Mouse (Mus musculus) thymus, adult 18-20 months (tissue): Measurements from ENCODE around the gene Rab21.

ENCODE experiments used
- DNase-seq, 2 experiments: peaks; one replicate each; pipeline ENCODE4 v3.0.0; 2022; ENCODE audit warnings: mixed read lengths in 2 of 2

The Rab21 gene

DNA sequence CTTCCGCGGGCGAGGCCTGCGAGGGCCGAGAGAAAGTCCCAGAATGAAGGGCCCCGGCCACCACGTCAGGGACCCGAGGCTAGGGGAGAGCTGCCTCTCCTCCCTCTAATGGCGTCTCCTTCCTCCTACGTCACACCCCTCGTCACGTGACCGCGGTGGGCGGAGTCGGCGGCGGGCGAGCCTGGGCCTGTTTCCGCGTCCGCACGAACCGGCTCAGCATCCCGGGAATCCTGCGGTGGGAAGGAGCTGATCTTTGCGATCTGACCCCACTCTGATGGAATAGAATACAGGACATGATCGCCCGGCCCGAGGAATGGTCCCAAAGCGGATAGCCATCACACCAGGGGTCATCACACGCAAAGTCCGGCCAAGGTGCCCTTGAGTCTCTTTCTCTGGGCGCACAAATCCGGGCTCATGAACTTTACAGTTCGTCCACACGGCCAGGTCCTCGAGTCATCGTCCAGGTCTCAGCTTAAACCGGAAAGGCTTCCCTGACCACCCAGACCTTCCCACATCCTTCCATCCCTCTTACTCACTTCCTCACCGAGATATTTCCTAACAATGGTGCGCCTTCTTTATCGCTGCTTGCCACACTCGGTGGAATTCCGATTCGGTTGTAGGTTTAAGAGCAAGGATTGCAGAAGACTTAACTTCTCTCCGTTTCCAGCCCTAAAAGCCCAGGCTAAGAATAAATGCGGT is at the start of gene Rab21:
Gene Rab21 (minus strand): TSS at position 122 of the 699 bp plus-strand sequence.
- DNase-seq = peak; percentile 91 to 92

DNA sequence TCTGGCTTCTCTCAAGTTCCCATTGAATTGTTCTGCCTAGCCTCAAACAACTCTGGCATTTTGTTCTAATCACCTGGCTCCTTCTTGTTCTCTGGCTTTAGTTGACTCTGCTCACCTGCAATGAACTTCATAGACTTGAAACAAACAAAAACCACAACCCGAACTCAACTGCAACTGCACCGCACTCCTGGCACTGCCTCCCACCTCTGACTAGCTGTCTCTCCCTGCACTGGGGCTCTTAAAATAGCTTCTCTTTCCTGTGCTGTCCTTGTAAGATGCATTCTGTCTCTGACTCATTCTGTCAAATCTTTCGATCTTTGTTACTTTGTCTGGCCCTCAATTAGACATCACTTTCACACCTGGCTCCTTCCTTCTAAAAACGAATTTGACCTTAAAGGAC is 47.8 kb upstream of the Rab21 start:
- DNase-seq = peak; percentile 24 to 50

DNA sequence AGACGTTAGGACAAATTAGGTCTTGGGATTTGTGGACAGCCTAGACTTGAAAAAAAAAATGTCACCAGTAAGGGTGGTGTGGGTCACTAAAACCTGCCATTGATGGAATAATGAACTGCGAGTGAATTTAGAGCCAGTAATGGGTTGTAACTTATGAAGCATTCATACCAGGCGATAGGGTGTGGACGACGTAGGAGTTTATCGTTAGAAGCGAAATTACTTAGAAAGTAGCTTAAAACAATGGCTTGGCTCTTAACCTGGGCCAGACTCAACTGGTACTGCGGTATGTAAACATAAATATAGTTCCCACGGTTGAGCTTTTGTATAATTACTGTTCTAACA is 47.2 kb upstream of the Rab21 start:
- no peak for DNase-seq

DNA sequence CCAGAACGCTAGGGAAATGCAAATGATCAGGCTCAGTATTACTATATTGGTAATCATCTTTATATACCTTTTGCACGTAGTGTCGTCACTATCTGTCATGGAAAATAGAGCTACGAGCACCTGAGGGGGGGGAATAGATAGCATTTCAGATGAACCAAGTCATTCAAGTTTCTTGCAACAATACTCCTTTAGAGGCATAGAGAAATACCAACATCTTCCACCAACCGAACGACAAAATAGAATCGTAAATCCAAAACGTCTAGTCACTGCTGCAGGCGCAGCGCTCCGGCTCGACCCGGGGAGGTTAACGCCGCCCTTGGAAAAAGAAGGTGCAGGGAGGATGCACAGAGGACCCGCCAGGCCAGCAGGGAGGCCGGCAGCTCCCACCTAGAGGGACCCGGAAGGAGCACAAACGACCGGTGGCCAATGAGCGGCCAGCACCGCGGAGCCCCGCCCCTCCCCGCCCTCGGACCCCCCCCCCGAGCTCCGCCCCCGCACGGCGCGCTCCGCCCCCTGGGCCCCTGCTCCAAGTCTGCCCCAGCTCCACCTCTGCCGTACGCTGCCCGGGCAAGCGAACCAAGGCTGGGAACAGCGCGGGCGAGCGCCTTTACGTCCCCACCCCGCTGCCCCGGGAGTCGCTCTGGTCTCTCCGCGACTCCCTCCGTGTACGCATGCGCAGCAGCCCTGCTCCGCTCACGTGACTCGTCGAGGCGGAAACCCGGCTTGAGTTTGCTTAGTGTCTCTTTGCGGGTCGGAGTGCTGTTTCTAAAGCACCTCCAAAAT is 46.6 kb upstream of the Rab21 start, which contains the start of gene Tmem19:
Gene Tmem19 (minus strand): TSS at position 662 of the 783 bp plus-strand sequence.
- peak; percentile 93 to 95 for DNase-seq

DNA sequence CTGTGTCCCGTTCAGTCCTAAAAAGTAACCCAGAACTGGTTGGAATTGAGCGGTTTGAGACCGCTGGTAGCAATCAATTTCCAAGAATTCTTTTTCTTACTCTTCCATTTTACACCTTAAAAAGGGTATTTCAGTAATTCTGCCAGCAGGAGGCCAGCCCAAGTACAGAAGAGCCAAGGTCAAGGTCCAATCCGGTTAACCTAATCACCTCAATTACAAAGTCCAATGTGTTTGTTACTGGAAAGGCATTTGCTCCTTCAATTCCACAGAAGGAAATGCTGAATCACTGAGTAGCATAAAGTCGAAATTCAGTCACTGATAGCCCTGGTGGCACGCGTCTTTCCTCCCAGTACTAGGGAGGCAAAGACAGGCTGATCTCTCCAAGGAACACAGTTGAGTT is 43.7 kb upstream of the Rab21 start:
- DNase-seq = no peak

DNA sequence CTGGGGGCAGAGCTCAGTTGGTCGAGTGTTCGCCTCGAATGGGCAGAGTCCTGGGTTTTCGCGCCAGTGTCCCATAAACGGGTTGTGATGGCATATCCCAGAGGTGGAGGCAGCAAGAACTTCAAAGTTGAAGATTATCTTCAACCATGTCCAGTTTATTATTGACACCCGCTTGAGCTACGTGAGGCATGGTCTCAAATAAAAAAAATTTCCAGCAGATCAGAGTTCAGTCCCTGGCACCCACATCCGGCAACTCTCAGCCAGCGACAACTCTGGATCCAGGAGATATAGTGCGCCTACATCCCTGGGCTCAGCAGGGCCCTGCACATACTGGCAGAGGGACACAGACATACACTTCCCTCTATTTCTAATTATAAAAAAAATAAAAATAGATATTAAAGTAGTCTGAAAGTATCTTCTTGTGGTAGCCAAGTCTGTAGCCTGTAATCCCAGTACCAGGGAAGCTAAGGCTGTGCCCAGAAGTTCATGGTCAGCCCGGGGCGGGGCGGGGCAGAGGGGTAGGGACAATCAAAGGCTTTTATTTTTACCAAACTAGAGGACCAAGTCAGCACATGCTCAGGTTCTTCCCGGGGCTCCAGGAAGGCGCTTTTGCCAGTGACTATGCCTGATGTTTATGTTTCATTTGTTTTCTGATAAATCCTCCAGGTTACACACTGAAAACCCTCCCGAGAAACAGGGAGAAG is 43.0 kb upstream of the Rab21 start:
- no peak for DNase-seq

DNA sequence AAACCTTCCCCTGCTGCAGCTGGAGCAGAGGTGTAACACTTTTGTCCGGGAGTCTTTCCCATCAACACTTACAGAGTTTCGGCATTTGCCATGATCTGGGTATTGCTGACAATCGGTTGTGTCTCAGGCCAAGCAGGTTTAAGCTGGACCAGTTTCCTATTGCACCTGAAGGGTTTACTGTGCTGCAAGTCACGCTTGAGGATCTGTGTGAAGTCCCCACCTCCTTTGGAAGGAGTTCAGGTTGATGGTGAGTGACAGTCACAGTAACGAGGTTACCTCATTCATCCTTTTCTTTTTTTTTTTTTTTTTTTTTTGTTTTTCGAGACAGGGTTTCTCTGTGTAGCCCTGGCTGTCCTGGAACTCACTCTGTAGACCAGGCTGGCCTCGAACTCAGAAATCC is 40.7 kb upstream of the Rab21 start:
- DNase-seq = no peak

DNA sequence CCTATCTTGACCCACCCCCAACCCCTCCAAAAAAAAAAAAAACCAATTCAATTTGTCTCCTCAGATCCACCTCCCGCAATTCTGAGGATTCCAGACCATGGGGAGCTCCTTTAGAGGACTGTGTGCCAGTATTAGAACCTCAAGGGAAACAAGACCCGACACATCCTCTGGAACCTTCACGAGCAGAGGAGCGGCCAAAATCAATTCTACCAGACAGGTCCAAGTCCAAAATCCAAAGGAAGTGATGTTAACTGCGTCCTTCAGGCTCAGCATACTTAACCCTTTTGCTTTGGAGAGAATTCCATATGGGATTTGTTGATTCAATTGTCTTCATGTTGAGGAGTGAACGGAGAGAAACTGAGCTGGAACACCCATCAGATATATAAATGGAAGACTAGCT is 39.6 kb upstream of the Rab21 start:
- DNase-seq = no peak

DNA sequence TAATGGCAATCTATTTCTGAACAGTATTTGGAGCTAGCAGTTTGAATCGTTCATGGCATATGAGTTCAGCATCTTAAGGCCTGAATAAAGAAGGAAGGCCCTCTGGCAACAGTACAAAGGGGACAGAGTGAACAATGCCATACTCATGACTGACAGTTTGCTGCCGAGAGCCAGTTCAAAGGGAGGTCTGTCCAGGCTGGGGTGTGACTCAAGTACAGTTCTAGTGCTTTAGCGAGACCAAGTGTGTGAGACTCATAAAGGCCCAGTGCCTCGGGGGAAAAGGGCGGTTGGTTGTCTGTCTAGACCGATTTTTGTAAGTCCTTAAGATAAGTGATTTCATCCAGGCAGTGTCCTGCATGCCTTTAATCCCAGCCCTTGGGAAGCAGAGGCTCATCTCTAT is 39.2 kb upstream of the Rab21 start:
- DNase-seq = no peak

DNA sequence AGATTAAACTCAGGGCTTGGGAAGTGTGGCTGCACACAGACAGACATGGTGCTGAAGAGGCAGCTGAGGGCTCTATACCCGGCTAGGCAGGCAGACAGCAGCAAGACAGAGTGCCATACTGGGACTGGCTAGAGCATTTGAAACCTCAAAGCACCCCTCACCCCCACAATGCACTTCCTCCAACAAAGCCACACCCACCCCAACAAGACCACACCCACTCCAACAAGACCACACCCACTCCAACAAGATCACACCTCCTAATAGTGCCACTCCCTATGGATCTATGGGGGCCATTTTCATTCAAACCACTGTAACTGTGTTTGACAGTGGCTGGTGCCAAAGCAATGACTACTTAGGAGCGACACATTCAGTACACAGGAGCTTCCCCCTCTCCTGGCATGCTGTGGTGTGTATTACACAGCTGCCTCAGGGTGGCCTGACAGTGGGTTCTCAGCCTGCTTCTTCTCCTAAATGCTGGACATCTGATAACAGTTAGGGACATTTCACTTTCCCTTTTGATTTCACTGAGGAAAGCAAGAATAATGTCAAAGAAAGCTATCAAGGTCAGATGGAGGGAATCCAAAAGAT is 35.5 kb upstream of the Rab21 start:
- DNase-seq = no peak

DNA sequence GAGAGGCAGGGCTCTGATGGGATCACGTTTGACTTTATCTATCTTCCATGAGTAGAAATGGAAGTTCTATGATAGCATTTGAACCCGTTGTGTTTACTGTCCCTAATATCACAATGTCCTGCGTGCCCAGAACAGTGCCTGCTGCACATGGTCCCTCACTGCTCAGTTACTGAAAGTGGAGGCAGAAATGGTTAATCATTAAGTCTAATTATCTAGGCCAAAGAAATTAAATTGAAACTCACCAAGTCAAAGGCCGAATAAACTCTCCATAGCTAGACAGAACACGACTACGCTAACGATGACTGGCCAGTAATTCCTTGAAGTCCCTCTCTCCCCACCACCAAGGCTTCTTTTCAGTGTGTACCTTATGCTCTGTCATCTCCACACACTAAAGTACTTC is 34.1 kb upstream of the Rab21 start:
- DNase-seq = no peak

DNA sequence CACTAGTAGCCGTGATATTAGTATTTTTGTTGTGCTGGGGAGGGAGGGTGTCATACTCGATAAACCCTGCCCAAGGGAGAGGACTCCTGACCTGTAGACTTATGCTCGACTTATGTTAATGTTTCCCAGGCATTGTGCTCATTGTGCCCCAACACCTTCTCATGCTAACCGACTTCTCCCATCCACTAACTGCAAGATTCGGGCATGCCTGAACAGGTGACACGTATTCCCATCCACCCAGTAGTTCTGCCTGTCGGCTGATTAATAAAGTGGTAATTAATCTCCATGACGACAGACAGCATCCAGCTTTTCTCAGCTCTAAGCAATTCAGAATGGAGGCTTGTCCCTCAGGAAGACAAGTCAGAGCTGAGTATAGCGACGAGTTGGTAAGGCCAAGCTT is 33.6 kb upstream of the Rab21 start:
- no peak for DNase-seq

DNA sequence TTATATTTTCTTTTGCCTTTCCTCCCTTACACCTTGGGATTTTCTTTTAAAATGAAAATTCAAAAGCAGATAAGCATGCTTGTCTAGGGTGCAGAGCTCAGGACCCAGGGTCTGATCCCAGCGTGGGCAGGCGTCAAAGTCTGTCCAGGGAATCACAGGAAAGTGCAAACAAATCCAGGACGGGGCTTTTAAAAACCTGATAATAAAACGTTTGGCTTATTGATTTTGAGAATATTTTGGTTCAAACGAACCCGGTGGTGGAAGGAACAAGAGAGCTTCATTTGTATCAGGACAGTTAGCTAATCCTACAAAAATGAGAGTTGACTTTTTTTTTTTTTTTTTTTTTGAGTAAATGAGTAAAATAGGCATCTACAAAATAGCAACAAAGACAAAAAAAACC is 32.7 kb upstream of the Rab21 start:
- no peak for DNase-seq

DNA sequence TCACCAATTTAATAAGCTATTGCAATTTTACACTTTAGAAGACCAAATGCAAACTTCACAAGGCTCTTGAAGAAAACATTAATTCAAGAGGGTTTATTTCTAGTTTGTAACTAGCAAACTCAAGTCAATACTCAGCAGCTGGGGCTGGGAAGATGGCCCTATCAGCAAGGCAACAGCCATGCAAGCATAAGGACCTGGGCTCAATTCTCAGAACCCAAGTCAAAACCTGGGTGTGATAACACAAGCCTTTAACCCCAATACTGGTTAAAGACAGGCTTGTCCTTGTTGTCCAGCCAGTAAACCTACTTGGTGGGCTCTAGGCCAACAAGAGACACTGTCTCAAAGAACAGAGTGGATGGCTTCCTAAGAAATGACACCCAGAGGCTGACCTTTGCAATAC is 31.1 kb upstream of the Rab21 start:
- no peak for DNase-seq

DNA sequence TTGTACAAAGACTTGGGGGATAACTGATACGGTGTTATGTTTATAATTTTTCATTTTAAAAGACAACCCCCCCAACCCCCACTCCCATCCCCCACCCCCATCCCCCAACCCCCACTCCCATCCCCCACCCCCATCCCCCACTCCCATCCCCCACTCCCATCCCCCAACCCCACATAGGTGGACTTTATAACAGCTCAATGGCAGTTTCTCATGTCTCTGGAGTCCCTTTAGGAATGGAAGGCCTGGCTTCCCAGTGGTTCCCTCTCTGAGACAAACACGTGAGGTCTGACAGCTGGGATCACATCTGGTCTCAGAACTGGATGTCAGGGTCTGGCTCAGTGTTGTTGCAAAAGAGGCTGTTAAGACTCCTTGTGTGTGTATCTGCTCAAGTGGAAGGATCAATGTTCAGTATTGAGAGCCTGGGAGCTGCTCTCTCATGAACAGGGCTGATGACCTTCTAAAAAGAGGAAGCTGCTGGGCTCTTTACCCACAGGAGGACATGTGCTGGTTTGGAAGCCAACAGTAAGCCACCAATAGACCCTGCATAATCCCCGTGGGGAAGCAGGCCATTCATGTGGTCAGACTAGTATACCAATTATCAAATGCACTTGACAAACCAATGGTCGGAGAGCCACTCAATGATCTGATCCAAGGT is 27.5 kb upstream of the Rab21 start:
- no peak for DNase-seq

DNA sequence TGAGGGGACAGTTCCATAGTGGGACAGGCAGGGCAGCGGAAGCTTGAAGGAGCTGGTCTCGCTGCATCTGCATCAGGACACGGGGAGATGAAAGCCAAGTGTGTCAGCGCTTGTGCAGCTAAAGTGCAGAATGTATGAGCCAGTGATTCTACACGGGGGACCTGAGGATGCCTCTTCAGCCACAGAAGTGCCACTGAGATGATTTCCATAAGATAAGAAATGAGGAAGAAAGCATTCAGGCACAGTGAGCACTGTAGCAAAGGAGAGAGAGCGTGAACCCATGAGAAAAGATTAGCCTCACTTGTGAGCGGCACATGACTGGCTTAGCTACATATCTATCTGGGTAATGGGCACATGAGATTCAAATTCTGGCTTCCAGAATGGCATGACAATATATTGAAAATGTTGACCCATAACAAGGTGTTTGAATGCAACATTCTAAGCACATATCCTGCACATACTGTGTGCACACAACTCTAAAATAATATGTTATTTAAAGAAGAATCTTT is 24.5 kb upstream of the Rab21 start:
- no peak for DNase-seq

DNA sequence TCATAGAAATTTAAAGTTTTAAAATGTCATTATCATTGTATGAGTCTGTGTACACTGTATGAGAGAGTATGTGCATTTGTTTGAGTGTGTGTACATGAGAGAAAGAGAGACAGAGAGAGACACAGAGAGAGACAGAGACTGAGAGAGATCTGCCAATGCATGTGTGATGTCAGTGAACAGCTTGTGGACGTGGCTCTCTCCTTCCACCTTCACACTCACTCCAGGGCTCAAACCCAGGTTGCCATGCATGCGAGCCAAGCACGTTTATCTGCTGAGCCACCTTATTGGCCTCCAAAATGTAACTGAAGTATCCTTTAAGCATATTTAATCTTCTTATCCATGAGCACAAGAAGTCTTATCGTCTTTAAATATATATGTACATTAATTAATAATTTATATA is 21.5 kb upstream of the Rab21 start:
- no peak for DNase-seq

DNA sequence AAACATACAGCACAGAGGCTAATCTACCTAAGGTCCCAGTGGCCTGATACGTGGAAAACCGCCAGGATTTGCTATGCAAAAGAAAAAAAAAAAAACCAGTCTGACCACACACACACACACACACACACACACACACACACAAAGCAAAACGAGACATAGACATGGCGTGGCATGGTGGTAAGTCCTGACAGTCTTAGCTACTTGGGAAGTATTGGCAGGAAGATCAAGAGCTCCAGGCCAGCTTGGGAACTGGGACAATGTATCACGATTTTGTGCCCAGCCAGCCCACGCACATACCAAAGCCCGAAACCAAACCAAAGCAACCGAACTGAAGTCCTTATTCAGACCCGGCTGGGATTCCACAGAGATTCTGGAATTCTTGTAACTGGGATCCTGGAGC is 18.1 kb upstream of the Rab21 start:
- no peak for DNase-seq

DNA sequence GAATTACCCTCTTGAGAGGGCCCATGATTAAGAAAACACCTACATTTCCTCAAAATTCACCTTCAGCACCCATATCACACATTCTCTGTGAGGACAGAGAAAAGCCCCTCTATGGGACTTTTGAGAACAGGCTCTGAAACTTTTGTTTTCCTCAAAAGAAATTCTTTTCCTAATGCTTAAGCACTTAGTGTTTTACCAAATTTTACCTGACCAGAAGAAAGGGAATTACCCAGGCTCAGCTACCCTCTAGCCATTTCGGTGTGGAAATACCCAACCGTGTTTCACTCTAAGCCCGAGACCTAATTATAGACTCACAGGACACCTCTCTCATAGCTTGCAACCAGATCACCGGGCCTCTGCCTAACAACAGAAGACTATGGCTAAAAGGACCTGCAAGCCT is 17.6 kb upstream of the Rab21 start:
- DNase-seq = no peak

DNA sequence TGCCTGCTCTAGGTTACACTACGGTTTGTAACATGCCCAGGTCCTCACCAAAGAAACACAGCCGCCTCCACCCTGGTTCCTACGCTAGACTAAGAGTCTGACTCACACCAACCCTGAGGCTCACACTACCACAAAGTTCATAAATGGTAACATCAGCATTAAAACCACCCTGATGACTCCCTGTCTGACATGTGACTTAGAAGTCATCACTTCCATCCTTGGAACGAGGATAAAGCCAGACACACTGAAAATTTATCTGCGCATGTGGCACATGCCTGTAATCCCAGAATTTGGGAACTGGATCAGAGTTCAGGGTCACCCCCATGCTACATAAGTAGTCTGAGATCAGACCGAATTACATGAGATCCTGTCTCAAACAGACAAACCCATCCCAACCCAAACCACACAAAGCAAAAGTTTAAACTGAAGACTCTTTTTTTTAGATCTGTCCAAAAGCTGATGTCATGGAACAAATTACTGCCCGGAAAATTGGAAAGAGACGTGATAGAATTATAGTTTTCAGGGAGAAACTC is 17.1 kb upstream of the Rab21 start:
- no peak for DNase-seq

DNA sequence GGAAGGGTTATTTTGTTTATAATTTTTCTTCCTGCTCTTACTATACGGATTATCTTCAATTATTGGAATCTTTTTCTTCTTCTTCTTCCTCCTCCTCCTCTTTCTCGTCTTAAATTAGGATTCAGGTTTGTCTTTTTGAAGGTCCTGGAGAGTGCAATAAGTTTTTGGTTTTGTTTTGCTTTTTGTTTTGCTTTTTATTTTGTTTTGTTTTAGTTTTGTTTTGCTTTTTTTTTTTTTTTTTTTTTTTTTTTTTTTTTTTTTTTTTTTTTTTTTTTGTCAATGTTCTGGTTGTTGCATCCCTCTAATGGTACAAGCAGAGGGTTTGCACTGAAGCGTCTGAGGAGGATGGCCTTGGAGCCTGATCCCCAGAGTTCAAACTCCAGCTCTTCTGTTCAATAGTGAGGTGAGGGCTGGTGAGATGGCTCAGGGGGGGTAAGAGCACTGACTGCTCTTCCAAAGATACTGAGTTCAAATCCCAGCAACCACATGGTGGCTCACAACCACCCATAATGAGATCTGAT is 13.7 kb upstream of the Rab21 start:
- no peak for DNase-seq

DNA sequence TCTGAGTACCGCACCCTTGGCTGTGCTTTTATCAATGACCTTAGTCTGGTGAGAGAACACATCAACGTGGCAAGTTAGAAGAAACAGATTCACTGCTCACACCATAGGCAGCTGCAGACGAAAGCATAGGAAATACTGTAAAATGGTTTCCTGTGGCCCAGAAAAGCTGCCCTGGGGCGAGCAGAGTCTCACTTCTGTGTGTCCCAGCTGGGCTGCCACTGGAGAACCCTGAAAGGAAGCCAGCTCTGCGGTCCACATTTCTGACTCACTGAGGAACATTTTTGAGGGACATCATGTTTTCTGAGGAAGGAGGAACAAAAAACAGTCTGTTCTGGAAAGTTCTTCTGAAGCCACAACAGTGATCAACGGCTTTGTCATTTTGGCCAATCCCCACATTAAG is 13.1 kb upstream of the Rab21 start:
- peak; percentile 21 to 36 for DNase-seq
